Comparison of ENCODE assay signal across 8 mouse cellular contexts in the genomic region with DNA sequence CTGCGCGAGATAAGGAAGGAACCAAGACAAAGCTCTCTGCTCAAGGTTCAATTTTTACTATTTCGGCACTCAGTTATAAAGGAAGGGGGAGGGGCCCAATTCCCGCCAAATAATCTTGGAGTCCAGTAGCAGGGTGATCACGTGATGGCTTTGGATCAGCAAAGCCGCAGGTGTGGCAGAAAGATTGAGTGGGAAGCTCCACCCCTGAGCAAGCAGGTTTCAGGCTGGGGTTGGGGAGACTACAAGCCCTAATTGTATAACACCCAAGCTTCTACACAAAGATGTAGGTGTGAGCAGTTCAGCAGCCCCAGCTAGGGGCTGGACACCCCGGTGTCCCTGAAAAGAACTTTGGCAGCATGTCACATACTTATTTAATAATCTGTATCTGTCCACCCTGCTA.
A peak's percentile ranks its signal among the peaks of the same experiment; 100 is the strongest.
DNase-seq lines count a peak whose midpoint lies in the region; ATAC-seq lines count a peak whose summit lies in the region.
"Not testable (repeated sequence)": the region's sequence is repeated elsewhere in the genome, so short reads cannot be mapped to it uniquely, and the experiment has no call there.

No protein-coding gene starts in this region.

- H3K4me3 ChIP-seq in heart, embryonic 10.5 days; heart, embryonic 11.5 days (ENCODE audit: low read depth, low read length); liver, embryonic 11.5 days (ENCODE audit: low read depth, low read length); liver, embryonic 12.5 days; liver, embryonic 13.5 days (replicated peaks); midbrain, embryonic 11.5 days (ENCODE audit: low read depth, low read length): not testable (repeated sequence)

- ATAC-seq in heart, embryonic 11.5 days (replicated peaks; ENCODE audit: insufficient number of reproducible peaks, low FRiP score, low TSS enrichment) = peak; percentile 35; the same call in 1 of the 2 replicates
- ATAC-seq in liver, embryonic 11.5 days (replicated peaks; ENCODE audit: low FRiP score) = 0 out of 2 replicates have a peak, but pooled peaks have one; percentile 10
- ATAC-seq in liver, embryonic 12.5 days = peak; percentile 51; the same call in 1 of the 2 replicates
- ATAC-seq in liver, embryonic 13.5 days (ENCODE audit: low read depth) = 0 out of 2 replicates have a peak, but pooled peaks have one; percentile 29
- ATAC-seq in midbrain, embryonic 11.5 days (ENCODE audit: low FRiP score) = not testable (repeated sequence)

- WGBS in heart, embryonic 10.5 days = 70% methylated on average over 7 of the region's 7 CpGs
- WGBS in heart, embryonic 11.5 days (ENCODE audit: insufficient replicate concordance) = 55% methylated on average over 4 of the region's 7 CpGs
- WGBS in liver, embryonic 11.5 days = 56% methylated on average over 4 of the region's 7 CpGs
- 50% methylated on average over 7 of the region's 7 CpGs for WGBS in liver, embryonic 12.5 days (ENCODE audit: insufficient replicate concordance)
- WGBS in liver, embryonic 13.5 days (ENCODE audit: insufficient replicate concordance) = 62% methylated on average over 6 of the region's 7 CpGs
- WGBS in midbrain, embryonic 11.5 days = 77% methylated on average over 4 of the region's 7 CpGs

- not testable (repeated sequence) for H3K4me2 ChIP-seq in heart, embryonic 11.5 days; liver, embryonic 11.5 days; liver, embryonic 13.5 days; midbrain, embryonic 11.5 days
- peak overlapping the region; percentile 34 for H3K4me2 ChIP-seq in liver, embryonic 12.5 days

- H3K9me3 ChIP-seq in heart, embryonic 10.5 days; heart, embryonic 11.5 days (replicated peaks; ENCODE audit: control insufficient read depth, low read length); liver, embryonic 11.5 days (ENCODE audit: control insufficient read depth, low read length); liver, embryonic 12.5 days (replicated peaks); liver, embryonic 13.5 days (replicated peaks); midbrain, embryonic 11.5 days (ENCODE audit: control insufficient read depth, low read length): not testable (repeated sequence)

- not testable (repeated sequence) for H3K27ac ChIP-seq in heart, embryonic 10.5 days; heart, embryonic 11.5 days (ENCODE audit: low read depth, low read length); liver, embryonic 11.5 days (ENCODE audit: low read depth, low read length); liver, embryonic 12.5 days; liver, embryonic 13.5 days; midbrain, embryonic 11.5 days (ENCODE audit: low read depth, low read length)

- not testable (repeated sequence) for H3K9ac ChIP-seq in heart, embryonic 11.5 days (ENCODE audit: low read depth, low read length); liver, embryonic 11.5 days (ENCODE audit: low read depth, low read length); liver, embryonic 12.5 days; liver, embryonic 13.5 days; midbrain, embryonic 11.5 days (ENCODE audit: low read length)

- DNase-seq in heart, adult 11 months = peak; percentile 22
- peak; percentile 78 for DNase-seq in heart, embryonic 10.5 days (ENCODE audit: low spot score)
- DNase-seq in liver, embryonic 11.5 days (ENCODE audit: low spot score) = not testable (repeated sequence)
- DNase-seq in liver, embryonic 13.5 days = peak; percentile 49
- DNase-seq in midbrain, embryonic 11.5 days (ENCODE audit: low spot score, missing footprints) = peak; percentile 17
- peak; percentile 6 for DNase-seq in yolk sac, embryonic 10.5 days (ENCODE audit: low spot score)

- not testable (repeated sequence) for H3K27me3 ChIP-seq in heart, embryonic 10.5 days (ENCODE audit: insufficient read depth, poor library complexity, severe bottlenecking); heart, embryonic 11.5 days (ENCODE audit: control insufficient read depth, insufficient read depth, low read length); liver, embryonic 11.5 days (replicated peaks; ENCODE audit: control insufficient read depth, insufficient read depth, low read length); liver, embryonic 12.5 days (replicated peaks); liver, embryonic 13.5 days; midbrain, embryonic 11.5 days (ENCODE audit: control insufficient read depth, insufficient read depth, low read length)

- not testable (repeated sequence) for H3K4me1 ChIP-seq in heart, embryonic 10.5 days; heart, embryonic 11.5 days (ENCODE audit: control insufficient read depth, insufficient read depth, low read length); liver, embryonic 11.5 days (replicated peaks; ENCODE audit: control insufficient read depth, insufficient read depth, low read length); midbrain, embryonic 11.5 days (ENCODE audit: control insufficient read depth, insufficient read depth, low read length)
- H3K4me1 ChIP-seq in liver, embryonic 12.5 days = peaks cover 18% of the 10 kb centered on the region
- peaks cover 11% of the 10 kb centered on the region for H3K4me1 ChIP-seq in liver, embryonic 13.5 days (replicated peaks)

- not testable (repeated sequence) for H3K36me3 ChIP-seq in heart, embryonic 10.5 days; heart, embryonic 11.5 days (ENCODE audit: control insufficient read depth, insufficient read depth, low read length); liver, embryonic 11.5 days (ENCODE audit: control insufficient read depth, insufficient read depth, low read length); liver, embryonic 12.5 days; liver, embryonic 13.5 days; midbrain, embryonic 11.5 days (ENCODE audit: control insufficient read depth, insufficient read depth, low read length)
